Mouse (Mus musculus) lung, adult 2 months (tissue): Measurements from ENCODE around the gene Dnah1.

ENCODE experiments used
- CTCF ChIP-seq: fragments of 200-500 bp; IDR thresholded peaks from 2 replicates; pipeline ENCODE4 v1.5.1; 2011; ENCODE audit warnings: mild to moderate bottlenecking, low read length, control low read depth; ENCODE audit not compliant: insufficient read depth
- POLR2A ChIP-seq: fragments of 200-500 bp; IDR thresholded peaks from 2 replicates; pipeline ENCODE4 v1.6.1; 2011; ENCODE audit warnings: low read depth, mild to moderate bottlenecking, control low read depth, low read length, borderline replicate concordance; ENCODE audit errors: extremely low read depth

GRCm38 (mm10) chr14:31226978-31227377 lies 96.7 kb downstream of the Dnah1 start:
- no peak for TF ChIP-seq POLR2A
- TF ChIP-seq CTCF, result no peak
